Mouse (Mus musculus) intestine, embryonic 15.5 days (tissue): ENCODE results near the gene Plekho2. TPM values are rescaled to one million over a fixed set of nuclear protein-coding genes. Genes with fewer than 3 reads are reported as not detected.
A peak's percentile ranks its signal among the peaks of the same experiment; 100 is the strongest.

Experiments used
- ATAC-seq: fragments of 200-750 bp; cut with Nextera tagmentation; 2 replicates; pipeline ENCODE4 v1.8.0; 2017; ENCODE audit warnings: moderate TSS enrichment, moderate library complexity
- H3K27ac ChIP-seq: fragments of 300-500 bp; sonication (generic); 2 replicates; pipeline ENCODE4 v1.5.1; 2015; ENCODE audit warnings: mild to moderate bottlenecking, inconsistent platforms
- H3K27me3 ChIP-seq: fragments of 300-500 bp; sonication (generic); replicated peaks from 2 replicates; pipeline ENCODE4 v1.6.1; 2015; ENCODE audit warnings: inconsistent platforms
- H3K36me3 ChIP-seq: fragments of 300-500 bp; sonication (generic); 2 replicates; pipeline ENCODE4 v1.6.1; 2015; ENCODE audit warnings: inconsistent platforms
- H3K4me1 ChIP-seq: fragments of 300-500 bp; sonication (generic); replicated peaks from 2 replicates; pipeline ENCODE4 v1.6.1; 2015; ENCODE audit warnings: inconsistent platforms
- H3K4me2 ChIP-seq: fragments of 300-500 bp; sonication (generic); replicated peaks from 2 replicates; pipeline ENCODE4 v1.6.1; 2015; ENCODE audit warnings: mild to moderate bottlenecking, inconsistent platforms
- H3K4me3 ChIP-seq: fragments of 300-500 bp; sonication (generic); replicated peaks from 2 replicates; pipeline ENCODE4 v1.5.1; 2015; ENCODE audit warnings: inconsistent platforms
- H3K9ac ChIP-seq: fragments of 300-500 bp; sonication (generic); 2 replicates; pipeline ENCODE4 v1.6.1; 2015; ENCODE audit warnings: inconsistent platforms
- H3K9me3 ChIP-seq: fragments of 300-500 bp; sonication (generic); 2 replicates; pipeline ENCODE4 v1.6.1; 2016; ENCODE audit warnings: inconsistent platforms
- WGBS: fragments of 180-500 bp; shearing (Covaris S2); methylation state at CpG from one replicate; pipeline ENCODE4 v1.1.7; 2015; 5-methylcytosine and 5-hydroxymethylcytosine counted together
- polyA plus RNA-seq: library from polyadenylated mRNA; unstranded; fragments of >200 nt; fragmentation: Nextera tagmentation; extraction: Ambion mirVana; gene quantifications from 2 replicates; pipeline ENCODE4 v1.2.1, GENCODE M21; 2015

Gene Plekho2
- polyA plus RNA-seq, 1 experiment from 2014 or later: 11.2 TPM

- peak overlapping the region; percentile 12; the same call in 1 of the 2 replicates for H3K4me3 ChIP-seq
- no peaks in the 10 kb centered on the region for H3K36me3 ChIP-seq
- H3K9me3 ChIP-seq: no peaks in the 10 kb centered on the region
- H3K9ac ChIP-seq: no peak overlapping the region
- 7% methylated on average over 9 of the region's 9 CpGs for WGBS
- H3K4me1 ChIP-seq: 0 out of 2 replicates have a peak, but pooled peaks cover 5% of the 10 kb centered on the region
- H3K27me3 ChIP-seq: no peaks in the 10 kb centered on the region
- H3K27ac ChIP-seq: no peak overlapping the region
- peak overlapping the region; percentile 58 for H3K4me2 ChIP-seq
- peak; percentile 88 for ATAC-seq
Observed at GRCm38 (mm10) chr9:65605471-65606136, 25.8 kb upstream of the Plekho2 start.

GRCm38 (mm10) chr9:65603401-65604102, 23.7 kb upstream of the Plekho2 start:
- Histone ChIP-seq H3K27ac (no peak overlapping the region), H3K9me3 (no peaks in the 10 kb centered on the region), H3K4me3 (no peak overlapping the region), H3K4me2 (no peak overlapping the region), H3K9ac (no peak overlapping the region), H3K36me3 (no peaks in the 10 kb centered on the region), H3K4me1 (0 out of 2 replicates have a peak, but pooled peaks cover 5% of the 10 kb centered on the region), H3K27me3 (no peaks in the 10 kb centered on the region)
- ATAC-seq: no peak
- WGBS: 50% methylated on average over 8 of the region's 8 CpGs

GRCm38 (mm10) chr9:65600951-65601350, 21.1 kb upstream of the Plekho2 start:
- WGBS: 56% methylated on average over 2 of the region's 2 CpGs
- no peaks in the 10 kb centered on the region for H3K27me3 ChIP-seq

GRCm38 (mm10) chr9:65598765-65599249, 19.0 kb upstream of the Plekho2 start:
- 0 out of 2 replicates have a peak, but pooled peaks cover 2% of the 10 kb centered on the region for H3K4me1 ChIP-seq
- no peak overlapping the region for H3K9ac ChIP-seq
- H3K27ac ChIP-seq: no peak overlapping the region
- no peak for ATAC-seq
- H3K9me3 ChIP-seq: no peaks in the 10 kb centered on the region
- H3K27me3 ChIP-seq: no peaks in the 10 kb centered on the region
- 0 out of 2 replicates have a peak, but pooled peaks cover under 1% of the 10 kb centered on the region for H3K36me3 ChIP-seq
- H3K4me2 ChIP-seq: peak overlapping the region; percentile 41
- no peak overlapping the region for H3K4me3 ChIP-seq
- 53% methylated on average over 7 of the region's 11 CpGs for WGBS

More at GRCm38 (mm10) chr9:65600951-65601350, 21.1 kb upstream of the Plekho2 start:
- H3K4me2 ChIP-seq: no peak overlapping the region
- no peak overlapping the region for H3K9ac ChIP-seq
- no peaks in the 10 kb centered on the region for H3K36me3 ChIP-seq
- no peak overlapping the region for H3K27ac ChIP-seq
- no peak for ATAC-seq
- no peaks in the 10 kb centered on the region for H3K9me3 ChIP-seq
- H3K4me3 ChIP-seq: no peak overlapping the region
- H3K4me1 ChIP-seq: no peaks in the 10 kb centered on the region

- WGBS: 76% methylated on average over 9 of the region's 9 CpGs
- no peak for ATAC-seq
- H3K9me3 ChIP-seq: no peaks in the 10 kb centered on the region
Observed at GRCm38 (mm10) chr9:65593596-65593995, 13.8 kb upstream of the Plekho2 start.

GRCm38 (mm10) chr9:65592721-65593120, 12.9 kb upstream of the Plekho2 start:
- Histone ChIP-seq H3K4me2 (no peak overlapping the region), H3K4me1 (peaks cover 19% of the 10 kb centered on the region), H3K9me3 (no peaks in the 10 kb centered on the region), H3K36me3 (peaks cover 19% of the 10 kb centered on the region), H3K27ac (no peak overlapping the region), H3K9ac (no peak overlapping the region), H3K4me3 (no peak overlapping the region), H3K27me3 (no peaks in the 10 kb centered on the region)
- 93% methylated on average over 3 of the region's 3 CpGs for WGBS
- ATAC-seq: no peak

More at GRCm38 (mm10) chr9:65593596-65593995, 13.8 kb upstream of the Plekho2 start:
- H3K36me3 ChIP-seq: peaks cover 19% of the 10 kb centered on the region
- H3K4me2 ChIP-seq: no peak overlapping the region
- no peak overlapping the region for H3K27ac ChIP-seq
- no peak overlapping the region for H3K9ac ChIP-seq
- H3K4me1 ChIP-seq: peaks cover 15% of the 10 kb centered on the region
- H3K27me3 ChIP-seq: no peaks in the 10 kb centered on the region
- H3K4me3 ChIP-seq: no peak overlapping the region

- WGBS: 84% methylated on average over 3 of the region's 3 CpGs
- peaks cover 24% of the 10 kb centered on the region for H3K4me1 ChIP-seq
- H3K27ac ChIP-seq: no peak overlapping the region
- ATAC-seq: no peak
- H3K4me2 ChIP-seq: peak overlapping the region; percentile 97
- H3K9ac ChIP-seq: no peak overlapping the region
- H3K9me3 ChIP-seq: no peaks in the 10 kb centered on the region
- no peaks in the 10 kb centered on the region for H3K27me3 ChIP-seq
- H3K36me3 ChIP-seq: peaks cover 19% of the 10 kb centered on the region
- peak overlapping the region; percentile 59; the same call in 1 of the 2 replicates for H3K4me3 ChIP-seq
Observed at GRCm38 (mm10) chr9:65589091-65589490, 9.3 kb upstream of the Plekho2 start.

- Histone ChIP-seq H3K9ac (peak overlapping the region; percentile 57), H3K4me2 (peak overlapping the region; percentile 97), H3K4me3 (peak overlapping the region; percentile 59), H3K36me3 (peaks cover 8% of the 10 kb centered on the region), H3K4me1 (peaks cover 26% of the 10 kb centered on the region), H3K9me3 (no peaks in the 10 kb centered on the region), H3K27ac (no peak overlapping the region), H3K27me3 (no peaks in the 10 kb centered on the region)
- WGBS: under 1% methylated on average over 64 of the region's 64 CpGs
- ATAC-seq: peak; percentile 51
Observed at GRCm38 (mm10) chr9:65587573-65588358, 7.9 kb upstream of the Plekho2 start.

- Histone ChIP-seq H3K36me3 (peaks cover 5% of the 10 kb centered on the region; the same call in 1 of the 2 replicates), H3K27me3 (no peaks in the 10 kb centered on the region), H3K4me3 (peak overlapping the region; percentile 59), H3K9me3 (no peaks in the 10 kb centered on the region), H3K4me2 (peak overlapping the region; percentile 97), H3K9ac (peak overlapping the region; percentile 57), H3K27ac (no peak overlapping the region), H3K4me1 (peaks cover 26% of the 10 kb centered on the region)
- 0% methylated on average over 6 of the region's 6 CpGs for WGBS
- peak; percentile 13; the same call in 1 of the 2 replicates for ATAC-seq
Observed at GRCm38 (mm10) chr9:65587270-65587572, 7.4 kb upstream of the Plekho2 start.

GRCm38 (mm10) chr9:65586406-65587269, 6.8 kb upstream of the Plekho2 start, which contains the start of gene Pif1:
Pif1 (plus strand) TSS chr9:65587160.
- ATAC-seq: peak; percentile 91
- 9% methylated on average over 28 of the region's 28 CpGs for WGBS
- Histone ChIP-seq H3K4me1 (peaks cover 26% of the 10 kb centered on the region), H3K4me2 (peak within 1 kb of the TSS; percentile 97), H3K9ac (peak within 1 kb of the TSS; percentile 58), H3K36me3 (peaks cover 5% of the 10 kb centered on the region; the same call in 1 of the 2 replicates), H3K27ac (peak within 1 kb of the TSS; percentile 56), H3K9me3 (no peaks in the 10 kb centered on the region), H3K27me3 (no peaks in the 10 kb centered on the region), H3K4me3 (peak within 1 kb of the TSS; percentile 59)

GRCm38 (mm10) chr9:65583045-65583444, 3.2 kb upstream of the Plekho2 start:
- Histone ChIP-seq H3K36me3 (no peaks in the 10 kb centered on the region), H3K4me2 (no peak overlapping the region), H3K27me3 (no peaks in the 10 kb centered on the region), H3K4me1 (peaks cover 28% of the 10 kb centered on the region), H3K9me3 (no peaks in the 10 kb centered on the region), H3K27ac (0 out of 2 replicates have a peak overlapping the region, but pooled peaks have one; percentile 40), H3K9ac (no peak overlapping the region), H3K4me3 (no peak overlapping the region)
- 22% methylated on average over 8 of the region's 8 CpGs for WGBS
- no peak for ATAC-seq
